Mouse (Mus musculus): ENCODE results near the gene BC049715.

- TF ChIP-seq CTCF (conservative IDR thresholded peaks at IDR 0.05; ENCODE audit: insufficient read depth, insufficient read length, low read depth, low read length) (peak; percentile 53), POLR2A (IDR thresholded peaks at IDR 0.05; ENCODE audit: low read depth, low read length) (peak; percentile 54)
These were observed 595 bp downstream of the BC049715 start, which contains the start of gene Wbp11 for GRCm38 (mm10) chr6:136827881-136828561.
